Mouse (Mus musculus): ENCODE data around the gene Gtf2a2. TPM values are rescaled to one million over a fixed set of nuclear protein-coding genes. Genes with fewer than 3 reads are reported as not detected.
"Not testable (repeated sequence)": the region's sequence is repeated elsewhere in the genome, so short reads cannot be mapped to it uniquely, and the experiment has no call there.

The Gtf2a2 gene
- polyA plus RNA-seq, 1 experiment from 2014 or later, result 155 TPM

GRCm38 (mm10) chr9:70022083-70022482 lies 9.7 kb downstream of the Gtf2a2 start:
- Histone ChIP-seq H3K9me3 (replicated peaks) (no peaks in the 10 kb centered on the region), H3K27me3 (no peaks in the 10 kb centered on the region), H3K4me1 (replicated peaks) (peaks cover 10% of the 10 kb centered on the region; the same call in 1 of the 2 replicates), H3K36me3 (peaks cover 16% of the 10 kb centered on the region), H3K4me2 (no peak overlapping the region), H3K4me3 (no peak overlapping the region), H3K27ac (no peak overlapping the region), H3K9ac (no peak overlapping the region)
- WGBS, result 57% methylated on average over 4 of the region's 4 CpGs
- ATAC-seq (replicated peaks; ENCODE audit: insufficient number of reproducible peaks, insufficient read depth, low FRiP score, low read depth), result 0 out of 2 replicates have a peak, but pooled peaks have one; percentile 53

- not testable (repeated sequence) for H3K4me2 ChIP-seq; ATAC-seq (replicated peaks; ENCODE audit: insufficient number of reproducible peaks, insufficient read depth, low FRiP score, low read depth); H3K4me3 ChIP-seq; H3K27ac ChIP-seq; H3K27me3 ChIP-seq; H3K9me3 ChIP-seq (replicated peaks); H3K4me1 ChIP-seq (replicated peaks); H3K9ac ChIP-seq
- 68% methylated on average over 1 of the region's 1 CpGs for WGBS
- peaks cover 13% of the 10 kb centered on the region for H3K36me3 ChIP-seq
Observed at GRCm38 (mm10) chr9:70023615-70024014, 11.3 kb downstream of the Gtf2a2 start.

DNA sequence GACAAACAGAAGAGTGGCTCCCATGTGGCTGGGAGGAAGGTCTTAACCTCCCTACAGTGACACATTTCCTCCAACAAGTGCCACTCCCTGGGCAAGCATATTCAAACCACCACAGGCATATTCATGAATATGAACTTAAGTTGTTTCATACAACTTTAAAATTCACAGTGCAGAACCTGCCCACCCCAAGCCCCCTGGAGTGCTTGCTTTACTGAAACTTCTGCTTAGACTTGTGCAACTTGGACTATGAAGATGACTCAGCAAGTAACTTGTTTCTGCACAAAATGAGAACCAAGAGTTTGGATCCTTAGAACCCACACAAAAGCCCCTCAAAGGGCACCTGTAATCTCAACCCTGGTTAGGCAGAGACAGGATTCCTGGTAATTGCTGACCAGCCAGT lies 12.3 kb downstream of the Gtf2a2 start:
- H3K4me2 ChIP-seq, result no peak overlapping the region
- no peak for ATAC-seq (replicated peaks; ENCODE audit: insufficient number of reproducible peaks, insufficient read depth, low FRiP score, low read depth)
- peaks cover 10% of the 10 kb centered on the region; the same call in 1 of the 2 replicates for H3K4me1 ChIP-seq (replicated peaks)
- H3K9ac ChIP-seq, result no peak overlapping the region
- peaks cover 6% of the 10 kb centered on the region for H3K36me3 ChIP-seq
- H3K9me3 ChIP-seq (replicated peaks), result no peaks in the 10 kb centered on the region
- H3K27ac ChIP-seq, result no peak overlapping the region
- no peaks in the 10 kb centered on the region for H3K27me3 ChIP-seq
- H3K4me3 ChIP-seq, result no peak overlapping the region

GRCm38 (mm10) chr9:70025365-70026012 lies 13.1 kb downstream of the Gtf2a2 start:
- Histone ChIP-seq H3K4me3 (no peak overlapping the region), H3K9me3 (replicated peaks) (no peaks in the 10 kb centered on the region), H3K9ac (no peak overlapping the region), H3K36me3 (no peaks in the 10 kb centered on the region; the same call in 1 of the 2 replicates), H3K4me1 (replicated peaks) (peaks cover 10% of the 10 kb centered on the region; the same call in 1 of the 2 replicates), H3K27ac (no peak overlapping the region), H3K4me2 (no peak overlapping the region), H3K27me3 (no peaks in the 10 kb centered on the region)
- ATAC-seq (replicated peaks; ENCODE audit: insufficient number of reproducible peaks, insufficient read depth, low FRiP score, low read depth), result no peak
- 84% methylated on average over 2 of the region's 2 CpGs for WGBS

DNA sequence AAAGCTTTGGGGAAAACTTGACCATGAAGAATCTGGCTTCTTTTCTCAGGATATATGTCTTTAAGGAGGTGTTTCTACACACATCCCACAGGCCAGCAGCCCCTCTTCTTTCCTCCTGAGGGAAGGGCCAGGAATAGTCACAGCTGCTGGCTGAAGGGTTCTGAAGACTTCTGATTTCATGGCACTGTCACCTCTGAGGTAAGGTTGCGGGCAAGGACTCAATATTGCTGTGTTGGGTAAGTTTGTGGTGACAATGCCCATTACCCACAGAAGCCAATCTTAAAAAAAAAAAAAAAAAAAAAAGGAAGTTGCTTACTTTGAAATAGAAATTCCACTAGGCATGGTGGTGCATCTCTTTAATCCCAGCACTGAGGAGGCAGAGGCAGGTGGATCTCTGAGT lies 19.8 kb downstream of the Gtf2a2 start:
- 69% methylated on average over 1 of the region's 1 CpGs for WGBS
- Histone ChIP-seq H3K4me2 (no peak overlapping the region), H3K4me1 (replicated peaks) (no peaks in the 10 kb centered on the region), H3K27ac (no peak overlapping the region), H3K36me3 (no peaks in the 10 kb centered on the region), H3K9ac (no peak overlapping the region), H3K27me3 (no peaks in the 10 kb centered on the region), H3K9me3 (replicated peaks) (no peaks in the 10 kb centered on the region), H3K4me3 (no peak overlapping the region)
- no peak for ATAC-seq (replicated peaks; ENCODE audit: insufficient number of reproducible peaks, insufficient read depth, low FRiP score, low read depth)

GRCm38 (mm10) chr9:70033056-70033455 lies 20.7 kb downstream of the Gtf2a2 start:
- no peak for ATAC-seq (replicated peaks; ENCODE audit: insufficient number of reproducible peaks, insufficient read depth, low FRiP score, low read depth)
- Histone ChIP-seq H3K9me3 (replicated peaks) (no peaks in the 10 kb centered on the region), H3K27me3 (no peaks in the 10 kb centered on the region), H3K4me3 (no peak overlapping the region), H3K36me3 (no peaks in the 10 kb centered on the region), H3K4me1 (replicated peaks) (no peaks in the 10 kb centered on the region), H3K9ac (no peak overlapping the region), H3K4me2 (no peak overlapping the region), H3K27ac (no peak overlapping the region)
- 76% methylated on average over 9 of the region's 9 CpGs for WGBS

- no peaks in the 10 kb centered on the region for H3K36me3 ChIP-seq
- H3K27ac ChIP-seq, result no peak overlapping the region
- H3K9ac ChIP-seq, result no peak overlapping the region
- H3K27me3 ChIP-seq, result no peaks in the 10 kb centered on the region
- H3K4me1 ChIP-seq (replicated peaks), result no peaks in the 10 kb centered on the region
- H3K4me3 ChIP-seq, result no peak overlapping the region
- no peak overlapping the region for H3K4me2 ChIP-seq
- no peaks in the 10 kb centered on the region for H3K9me3 ChIP-seq (replicated peaks)
- 85% methylated on average over 7 of the region's 7 CpGs for WGBS
- ATAC-seq (replicated peaks; ENCODE audit: insufficient number of reproducible peaks, insufficient read depth, low FRiP score, low read depth), result no peak
Observed at GRCm38 (mm10) chr9:70034702-70035101, 22.4 kb downstream of the Gtf2a2 start.

GRCm38 (mm10) chr9:70036646-70037045 lies 24.3 kb downstream of the Gtf2a2 start:
- no peak for ATAC-seq (replicated peaks; ENCODE audit: insufficient number of reproducible peaks, insufficient read depth, low FRiP score, low read depth)
- H3K27ac ChIP-seq, result no peak overlapping the region
- 58% methylated on average over 4 of the region's 4 CpGs for WGBS
- H3K4me1 ChIP-seq (replicated peaks), result no peaks in the 10 kb centered on the region
- no peaks in the 10 kb centered on the region for H3K27me3 ChIP-seq
- no peaks in the 10 kb centered on the region for H3K9me3 ChIP-seq (replicated peaks)
- no peak overlapping the region for H3K4me2 ChIP-seq
- H3K4me3 ChIP-seq, result no peak overlapping the region
- H3K36me3 ChIP-seq, result no peaks in the 10 kb centered on the region
- H3K9ac ChIP-seq, result no peak overlapping the region

DNA sequence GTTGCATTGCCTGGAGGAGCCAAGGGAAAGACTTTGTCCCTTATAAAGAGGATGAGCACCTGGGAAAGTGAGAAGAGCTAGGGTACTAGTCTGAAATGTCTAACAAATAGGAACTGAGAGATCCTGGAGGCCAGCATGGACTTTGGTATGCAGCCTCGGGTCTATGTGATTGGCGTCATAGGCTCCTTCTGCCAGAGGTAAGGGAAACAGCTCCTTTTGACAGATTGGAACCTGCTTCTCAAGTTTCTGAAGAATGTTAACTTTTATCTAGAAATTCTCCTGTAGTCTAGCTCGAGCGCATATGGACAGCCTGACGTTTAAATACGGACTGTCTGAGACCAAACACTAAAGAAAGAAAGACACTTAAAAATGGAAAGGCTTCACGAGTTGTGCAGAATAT lies 25.6 kb downstream of the Gtf2a2 start, which contains the start of gene Gcnt3:
Gene Gcnt3, minus strand, starts transcription at position 101 of the 400 bp plus-strand sequence.
- no peak for ATAC-seq (replicated peaks; ENCODE audit: insufficient number of reproducible peaks, insufficient read depth, low FRiP score, low read depth)
- Histone ChIP-seq H3K4me3 (no peak within 1 kb of the TSS), H3K9ac (no peak within 1 kb of the TSS), H3K27me3 (no peaks in the 10 kb centered on the region), H3K36me3 (no peaks in the 10 kb centered on the region), H3K9me3 (replicated peaks) (no peaks in the 10 kb centered on the region), H3K4me2 (no peak within 1 kb of the TSS), H3K27ac (no peak within 1 kb of the TSS), H3K4me1 (replicated peaks) (no peaks in the 10 kb centered on the region)
- 72% methylated on average over 7 of the region's 7 CpGs for WGBS

DNA sequence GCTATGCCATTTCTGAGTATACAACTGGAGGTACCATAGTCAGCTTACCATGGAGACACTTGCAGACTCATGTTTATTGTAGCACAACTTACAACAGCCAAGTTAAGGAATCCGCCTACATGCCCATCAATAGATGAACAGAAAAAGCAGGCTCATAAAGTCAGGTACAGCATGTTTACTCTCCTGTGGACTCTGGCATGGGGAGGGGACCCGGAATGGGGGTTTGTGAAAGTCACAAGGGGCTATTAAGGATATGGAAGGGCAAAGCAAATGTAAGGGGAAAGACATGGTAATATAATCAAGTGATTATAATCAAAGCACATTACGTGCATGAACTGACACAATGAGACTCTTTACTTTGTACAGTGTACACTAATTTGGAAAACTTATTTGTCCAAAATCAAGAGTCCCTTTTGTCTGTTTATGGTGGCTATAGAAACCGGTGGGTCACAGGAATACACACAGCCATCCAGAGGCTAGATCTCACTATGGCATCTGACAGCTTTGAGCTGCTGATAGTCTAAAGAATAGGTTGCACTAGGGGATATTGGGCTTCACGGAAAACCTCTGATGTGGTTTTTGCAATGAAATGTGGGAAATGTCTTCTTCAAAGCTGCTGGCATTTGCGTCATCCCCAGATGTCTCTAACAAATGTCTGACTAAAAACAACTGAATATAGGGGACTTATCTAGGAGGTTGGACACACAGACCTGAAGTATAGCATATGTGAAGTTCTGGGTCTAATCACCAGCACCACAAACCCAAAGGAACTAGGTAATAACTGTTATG lies 27.4 kb downstream of the Gtf2a2 start:
- WGBS, result 82% methylated on average over 6 of the region's 6 CpGs
- H3K4me1 ChIP-seq (replicated peaks), result no peaks in the 10 kb centered on the region
- no peak overlapping the region for H3K4me3 ChIP-seq
- H3K27me3 ChIP-seq, result no peaks in the 10 kb centered on the region
- no peak for ATAC-seq (replicated peaks; ENCODE audit: insufficient number of reproducible peaks, insufficient read depth, low FRiP score, low read depth)
- H3K9me3 ChIP-seq (replicated peaks), result no peaks in the 10 kb centered on the region
- H3K4me2 ChIP-seq, result no peak overlapping the region
- no peak overlapping the region for H3K27ac ChIP-seq
- no peak overlapping the region for H3K9ac ChIP-seq
- H3K36me3 ChIP-seq, result no peaks in the 10 kb centered on the region

GRCm38 (mm10) chr9:70040570-70040969 lies 28.2 kb downstream of the Gtf2a2 start:
- Histone ChIP-seq H3K9ac (no peak overlapping the region), H3K4me2 (no peak overlapping the region), H3K27ac (no peak overlapping the region), H3K9me3 (replicated peaks) (no peaks in the 10 kb centered on the region), H3K27me3 (no peaks in the 10 kb centered on the region), H3K4me3 (no peak overlapping the region), H3K36me3 (no peaks in the 10 kb centered on the region), H3K4me1 (replicated peaks) (no peaks in the 10 kb centered on the region)
- 71% methylated on average over 11 of the region's 11 CpGs for WGBS
- no peak for ATAC-seq (replicated peaks; ENCODE audit: insufficient number of reproducible peaks, insufficient read depth, low FRiP score, low read depth)

DNA sequence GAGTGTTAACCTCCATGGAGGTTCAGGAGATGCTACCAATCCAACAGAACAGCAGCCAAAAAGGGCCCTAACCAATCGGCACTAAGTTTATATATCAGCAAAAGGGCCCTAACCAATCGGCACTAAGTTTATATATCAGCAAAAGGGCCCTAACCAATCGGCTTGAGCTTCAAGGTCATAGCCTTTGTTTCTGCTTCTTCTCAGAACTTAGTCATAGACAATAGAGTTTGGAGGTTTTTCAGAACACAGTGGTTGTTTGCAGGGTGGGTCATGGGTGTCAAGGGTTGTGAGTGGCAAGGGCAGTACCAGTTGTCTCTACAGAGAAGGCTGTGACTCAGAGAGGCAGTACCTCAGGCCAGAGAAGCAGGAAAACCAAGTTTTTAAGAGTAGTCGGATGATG lies 29.8 kb downstream of the Gtf2a2 start:
- no peak overlapping the region for H3K9ac ChIP-seq
- WGBS, result 88% methylated on average over 4 of the region's 4 CpGs
- ATAC-seq (replicated peaks; ENCODE audit: insufficient number of reproducible peaks, insufficient read depth, low FRiP score, low read depth), result no peak

More for the DNA sequence above, 29.8 kb downstream of the Gtf2a2 start:
- H3K4me2 ChIP-seq, result no peak overlapping the region
- H3K9me3 ChIP-seq (replicated peaks), result no peaks in the 10 kb centered on the region
- H3K27me3 ChIP-seq, result no peaks in the 10 kb centered on the region
- no peaks in the 10 kb centered on the region for H3K36me3 ChIP-seq
- no peaks in the 10 kb centered on the region for H3K4me1 ChIP-seq (replicated peaks)
- no peak overlapping the region for H3K27ac ChIP-seq
- H3K4me3 ChIP-seq, result no peak overlapping the region
